Mouse (Mus musculus): ENCODE results near the gene Tfip11.

Tfip11 gene

GRCm38 (mm10) chr5:112320379-112320778 lies 5.8 kb upstream of the Tfip11 start:
- DNase-seq (ENCODE audit: extremely low read depth, low read depth, low spot score) = no peak

GRCm38 (mm10) chr5:112320936-112321335 lies 5.2 kb upstream of the Tfip11 start:
- no peak for DNase-seq (ENCODE audit: extremely low read depth, low read depth, low spot score)

GRCm38 (mm10) chr5:112321376-112321775 lies 4.8 kb upstream of the Tfip11 start:
- no peak for DNase-seq (ENCODE audit: extremely low read depth, low read depth, low spot score)

GRCm38 (mm10) chr5:112323246-112323645 lies 2.9 kb upstream of the Tfip11 start:
- no peak for DNase-seq (ENCODE audit: extremely low read depth, low read depth, low spot score)

- DNase-seq (ENCODE audit: extremely low read depth, low read depth, low spot score) = no peak
Observed at GRCm38 (mm10) chr5:112324637-112325545, 1.3 kb upstream of the Tfip11 start.

GRCm38 (mm10) chr5:112326446-112327009 lies 370 bp downstream of the Tfip11 start:
- no peak for DNase-seq (ENCODE audit: extremely low read depth, low read depth, low spot score)

- DNase-seq (ENCODE audit: extremely low read depth, low read depth, low spot score) = no peak
Observed at GRCm38 (mm10) chr5:112327854-112328253, 1.7 kb downstream of the Tfip11 start.

- DNase-seq (ENCODE audit: extremely low read depth, low read depth, low spot score) = no peak
Observed at GRCm38 (mm10) chr5:112329805-112330564, 3.8 kb downstream of the Tfip11 start.

- DNase-seq (ENCODE audit: extremely low read depth, low read depth, low spot score) = no peak
Observed at GRCm38 (mm10) chr5:112335473-112335872, 9.3 kb downstream of the Tfip11 start.

GRCm38 (mm10) chr5:112337004-112337403 lies 10.8 kb downstream of the Tfip11 start:
- DNase-seq (ENCODE audit: extremely low read depth, low read depth, low spot score) = no peak

- no peak for DNase-seq (ENCODE audit: extremely low read depth, low read depth, low spot score)
Observed at GRCm38 (mm10) chr5:112339215-112339614, 13.1 kb downstream of the Tfip11 start.

GRCm38 (mm10) chr5:112342463-112343204 lies 16.5 kb downstream of the Tfip11 start, which contains the start of the genes Srrd and Hps4:
TSS of gene Srrd (minus strand) at chr5:112343040.
TSS of gene Hps4 (plus strand) at chr5:112343083.
- no peak for DNase-seq (ENCODE audit: extremely low read depth, low read depth, low spot score)

- no peak for DNase-seq (ENCODE audit: extremely low read depth, low read depth, low spot score)
Observed at GRCm38 (mm10) chr5:112343205-112343595, 17.0 kb downstream of the Tfip11 start.

- DNase-seq (ENCODE audit: extremely low read depth, low read depth, low spot score) = no peak
Observed at GRCm38 (mm10) chr5:112344092-112344960, 18.2 kb downstream of the Tfip11 start.

- DNase-seq (ENCODE audit: extremely low read depth, low read depth, low spot score) = no peak
Observed at GRCm38 (mm10) chr5:112346211-112346965, 20.2 kb downstream of the Tfip11 start.

GRCm38 (mm10) chr5:112349169-112349568 lies 23.0 kb downstream of the Tfip11 start:
- no peak for DNase-seq (ENCODE audit: extremely low read depth, low read depth, low spot score)

GRCm38 (mm10) chr5:112355493-112355892 lies 29.3 kb downstream of the Tfip11 start:
- DNase-seq (ENCODE audit: extremely low read depth, low read depth, low spot score) = no peak

GRCm38 (mm10) chr5:112355910-112356309 lies 29.8 kb downstream of the Tfip11 start, which contains the start of gene Gm6583:
TSS of gene Gm6583 (minus strand) at chr5:112356033.
- DNase-seq (ENCODE audit: extremely low read depth, low read depth, low spot score) = no peak

- no peak for DNase-seq (ENCODE audit: extremely low read depth, low read depth, low spot score)
Observed at GRCm38 (mm10) chr5:112356322-112356721, 30.2 kb downstream of the Tfip11 start.

All from fat pad, adult 2 months (tissue).